Mouse (Mus musculus) testis, postnatal 14 days (tissue): ENCODE measurements around the gene Gse1.

Experiments used
- DNase-seq: peaks from one replicate; pipeline ENCODE4 v3.0.0; 2021; ENCODE audit warnings: low spot score

Gene Gse1

DNA sequence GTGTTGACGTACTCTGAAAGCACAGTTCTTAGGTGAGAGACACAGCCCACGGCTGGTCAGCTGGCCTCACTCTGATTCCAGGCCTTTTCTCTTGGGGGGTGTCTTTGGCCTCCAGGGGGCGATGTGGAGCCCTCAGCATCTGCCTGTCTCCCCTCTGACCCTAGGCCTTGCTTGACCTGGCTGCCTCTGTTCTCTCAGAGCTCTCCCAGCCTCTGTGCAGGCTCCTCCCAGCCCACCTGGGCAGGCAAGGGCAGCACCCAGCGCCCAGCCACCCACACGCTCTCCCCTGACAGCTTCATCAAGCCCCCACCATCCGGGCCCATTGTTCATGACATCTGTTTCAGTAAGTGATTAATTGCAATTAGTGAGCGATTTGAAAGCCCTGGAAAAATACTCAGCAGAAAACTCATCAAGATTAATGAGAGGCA is 176.4 kb downstream of the Gse1 start:
- peak; percentile 33 for DNase-seq

DNA sequence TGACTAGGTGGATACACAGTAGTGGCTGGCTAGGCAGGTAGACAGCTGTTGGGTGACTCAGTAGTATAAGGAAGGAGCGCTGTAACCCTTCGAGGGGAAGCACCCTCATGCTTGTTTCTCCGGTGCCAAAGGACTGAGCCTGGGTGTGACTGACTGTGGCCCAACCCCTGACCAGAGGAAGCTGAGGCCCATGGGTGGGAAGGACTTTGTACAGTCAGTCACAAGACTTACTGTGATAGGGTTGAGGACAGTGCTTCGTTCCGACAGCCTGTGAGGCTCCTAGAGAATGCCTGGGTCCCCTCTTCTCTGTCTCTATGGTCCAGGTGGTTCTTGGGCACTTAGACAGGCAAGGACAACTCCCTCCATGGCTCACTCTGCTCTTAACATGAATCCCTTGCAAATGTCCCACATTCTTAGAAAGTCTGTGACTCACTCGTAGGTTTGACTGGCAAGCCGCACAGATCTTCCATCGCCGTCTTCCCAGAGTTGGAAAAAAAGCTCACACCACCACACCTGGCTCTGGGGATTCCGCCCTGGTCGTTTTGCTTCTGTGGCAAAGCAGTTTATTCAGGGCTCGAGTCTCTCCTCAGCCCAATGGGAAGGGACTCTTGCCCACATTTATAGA is 177.9 kb downstream of the Gse1 start:
- DNase-seq: no peak

DNA sequence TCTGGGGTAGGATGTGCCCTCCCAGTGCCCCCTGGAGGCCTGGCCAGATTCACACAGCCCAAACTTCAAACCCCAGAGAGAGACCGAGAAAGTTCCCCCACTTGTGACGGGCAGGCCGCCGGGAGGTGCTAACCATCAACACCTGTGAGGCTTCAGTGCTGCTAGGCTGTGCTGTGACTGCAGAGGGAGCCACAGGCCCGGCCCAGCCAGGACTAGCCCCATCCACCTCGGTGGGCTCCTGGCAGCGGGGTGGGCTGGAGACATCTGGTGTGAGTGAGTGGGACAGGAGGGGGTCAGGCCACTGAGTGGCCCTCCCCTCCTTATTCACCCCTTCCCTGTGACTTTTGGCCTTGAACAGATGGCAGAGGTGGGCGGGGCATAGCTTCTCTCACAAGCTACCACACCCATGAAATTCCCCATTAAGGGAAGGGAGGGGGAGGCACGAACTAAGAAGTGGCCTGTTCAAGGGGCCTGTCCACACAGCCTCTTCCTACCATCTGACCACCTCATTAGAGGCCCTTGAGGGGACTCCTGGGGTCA is 179.5 kb downstream of the Gse1 start:
- DNase-seq: no peak

DNA sequence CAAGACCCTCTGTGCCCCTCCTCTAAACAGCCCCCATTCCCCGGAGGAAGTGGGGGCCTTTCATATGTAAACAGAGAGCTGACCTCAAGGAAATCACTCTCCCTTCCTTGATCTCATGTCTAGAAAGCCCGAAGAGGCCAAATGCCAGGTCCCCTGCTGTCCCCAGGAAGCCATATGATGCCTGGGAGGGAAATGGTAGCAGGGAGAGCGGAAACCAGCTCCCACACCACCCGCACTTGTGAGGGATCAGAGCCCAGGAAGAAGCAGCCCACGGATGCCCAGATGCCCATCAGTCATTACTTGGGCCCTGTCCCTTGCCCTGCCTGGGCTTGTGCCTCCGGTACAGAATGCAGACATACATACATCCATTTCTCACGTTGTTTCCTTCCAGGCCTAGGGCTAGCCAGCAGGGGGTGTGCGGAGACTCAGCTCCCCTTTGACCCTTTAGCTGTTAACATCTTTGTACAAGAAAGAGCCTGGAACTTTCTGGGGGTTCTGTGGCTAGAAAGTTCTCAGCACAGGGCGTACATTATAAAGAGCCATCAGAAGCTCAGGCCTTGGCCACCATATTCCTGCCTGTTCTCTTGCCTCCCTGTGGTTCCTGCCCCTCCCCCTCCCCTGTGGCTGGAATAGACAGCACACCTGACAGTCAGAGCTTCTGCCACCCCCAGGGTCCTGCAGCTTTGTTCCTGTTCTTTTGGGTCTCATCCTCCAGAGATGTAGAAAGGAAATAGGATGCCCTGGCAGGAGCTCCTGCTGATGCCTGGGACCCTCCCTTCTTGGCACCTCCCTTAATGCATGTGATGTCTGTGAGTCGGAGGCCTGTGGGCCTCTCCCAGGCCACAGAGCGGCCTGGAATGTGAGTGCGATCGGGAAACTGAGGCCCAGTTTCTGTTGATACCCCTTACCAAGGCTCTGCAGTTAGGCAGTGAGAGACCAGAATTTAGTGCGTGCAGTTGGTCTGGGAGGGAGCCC is 180.3 kb downstream of the Gse1 start:
- DNase-seq: no peak

DNA sequence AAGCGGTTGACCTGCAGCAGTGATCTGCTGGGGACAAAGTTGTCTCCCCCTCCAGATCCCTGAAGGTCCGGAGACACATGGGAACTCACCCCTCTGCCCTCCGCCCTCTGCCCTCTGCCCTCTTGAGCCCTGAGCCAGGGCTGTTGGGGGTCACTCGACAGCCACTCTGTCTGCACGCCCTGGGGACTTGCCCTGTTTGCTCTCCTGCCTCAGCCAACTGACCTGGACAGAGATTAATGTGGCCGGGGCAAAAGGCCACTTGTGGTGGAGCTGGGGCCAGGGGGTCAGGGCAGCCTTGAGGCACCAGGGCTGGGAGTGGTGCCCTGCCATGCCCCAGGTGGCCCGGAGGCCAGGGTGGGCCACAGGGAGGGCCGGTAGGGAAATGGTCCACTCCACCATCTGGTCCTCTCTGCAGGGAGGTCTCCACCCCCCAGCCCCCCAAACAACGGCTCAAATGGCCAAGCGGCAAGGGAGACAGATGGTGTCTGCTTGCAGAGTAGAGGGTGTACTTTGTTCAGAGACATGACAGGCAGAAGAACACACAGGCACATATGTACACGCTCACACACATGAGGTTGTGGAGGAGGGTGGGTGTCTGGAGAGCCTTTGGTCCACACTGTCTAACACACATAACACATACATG is 181.2 kb downstream of the Gse1 start:
- DNase-seq: no peak

DNA sequence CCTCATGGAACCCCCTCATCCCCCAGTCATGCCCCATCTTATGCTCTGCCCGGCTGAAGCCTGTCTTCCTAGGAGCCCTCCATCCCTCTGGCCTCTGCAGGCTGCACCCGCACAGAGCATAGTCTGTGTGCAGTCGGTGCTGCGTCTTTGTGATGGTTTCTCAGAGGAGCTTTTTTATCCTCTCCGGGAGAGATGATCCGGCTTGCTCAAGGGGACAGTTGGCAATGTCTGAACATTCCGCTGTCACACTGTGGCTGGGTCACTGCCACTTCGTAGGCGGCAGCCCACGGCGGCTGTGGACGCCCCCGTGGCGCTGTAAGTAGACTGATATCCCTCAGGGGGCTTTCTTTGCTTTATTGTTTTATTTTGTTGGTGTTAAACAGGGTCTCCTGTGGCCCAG is 182.8 kb downstream of the Gse1 start:
- no peak for DNase-seq

DNA sequence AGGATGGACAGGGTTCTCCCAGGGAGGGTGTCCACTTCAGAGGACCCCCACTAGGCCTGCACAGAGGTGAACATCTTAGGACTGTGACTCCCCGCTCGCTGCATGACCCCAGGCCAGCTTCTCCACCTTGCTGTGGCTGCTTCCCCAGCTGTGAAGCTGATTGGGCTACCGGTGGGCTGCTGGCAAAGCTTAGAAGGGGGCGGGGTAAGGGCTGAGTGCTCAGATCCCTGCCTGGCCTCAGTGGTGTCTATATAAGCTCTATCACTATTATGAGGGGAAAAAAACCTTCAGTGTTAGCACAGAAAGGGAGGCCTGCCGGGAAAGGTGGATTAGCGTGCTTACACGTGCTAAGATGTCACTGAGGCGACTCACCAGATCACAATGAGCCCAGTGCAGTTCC is 183.6 kb downstream of the Gse1 start:
- DNase-seq: no peak

DNA sequence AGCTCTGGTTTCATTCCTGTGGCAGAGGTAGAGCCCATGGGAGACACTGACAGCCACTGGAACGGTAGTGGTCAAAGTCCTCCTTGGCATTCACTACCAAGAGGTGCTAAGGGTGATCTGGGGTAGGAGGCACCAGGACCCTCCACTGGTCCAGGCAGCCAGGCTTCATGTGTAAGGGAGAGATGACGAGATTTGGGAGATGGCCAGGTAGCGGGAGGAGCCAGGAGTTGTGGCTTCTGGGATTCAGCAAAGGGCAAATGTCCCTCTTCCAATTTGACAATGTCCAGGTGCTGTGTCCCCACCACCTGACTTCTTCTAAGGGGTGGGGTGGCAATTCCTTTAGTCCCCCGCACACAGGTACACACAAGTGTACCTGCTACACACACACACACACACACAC is 184.1 kb downstream of the Gse1 start:
- no peak for DNase-seq

DNA sequence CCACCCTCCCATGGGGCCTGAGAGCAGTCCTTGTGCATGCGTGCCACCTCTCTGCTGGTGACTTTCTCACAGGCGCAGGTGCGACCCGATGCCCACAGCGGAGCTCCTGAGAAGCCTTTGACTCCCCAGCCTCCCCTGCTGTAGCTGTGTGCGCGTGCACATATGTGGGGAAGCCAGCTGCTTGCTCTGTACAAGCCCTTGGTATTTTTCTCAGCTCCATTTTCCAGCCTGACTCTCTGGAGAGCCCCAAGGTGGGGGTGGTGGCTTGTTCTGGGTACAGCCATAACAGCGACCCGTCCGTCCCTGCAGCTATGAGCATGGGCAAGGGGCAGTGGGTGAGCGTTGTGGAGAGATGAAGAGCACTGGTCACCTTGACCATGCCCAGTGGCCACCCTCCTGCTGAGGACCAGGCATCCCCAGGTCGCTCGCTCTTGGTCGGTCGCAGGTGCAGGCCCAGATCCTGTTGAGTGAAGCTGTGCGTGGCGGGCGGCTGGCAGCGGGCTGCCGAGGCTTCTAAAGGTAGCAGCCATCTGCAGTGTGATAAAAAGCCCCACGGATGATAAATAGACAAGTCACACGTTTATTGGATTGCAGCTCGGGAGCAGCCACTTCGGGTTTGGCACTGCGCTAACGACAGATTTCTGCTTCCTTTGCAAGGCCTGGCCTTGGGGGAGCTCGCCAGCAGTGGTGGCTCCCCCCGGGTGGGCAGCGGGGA is 184.8 kb downstream of the Gse1 start:
- DNase-seq: no peak

DNA sequence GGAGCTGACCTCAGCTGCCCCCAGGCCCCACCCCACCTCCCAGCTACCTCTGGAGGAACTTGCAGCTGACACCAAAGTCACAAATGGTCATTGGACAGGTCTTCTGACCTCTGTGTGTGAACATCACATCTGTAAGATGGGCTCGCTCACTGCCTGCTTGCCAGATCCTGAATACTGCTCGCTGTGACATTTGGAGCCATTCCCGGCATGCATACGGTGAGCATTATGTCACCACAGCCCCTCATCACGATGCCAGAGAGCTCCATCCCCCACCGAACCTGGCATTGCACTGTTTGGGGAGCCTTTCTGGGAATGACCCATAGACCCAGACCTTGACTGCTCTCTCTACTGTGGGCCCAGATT is 185.4 kb downstream of the Gse1 start:
- DNase-seq: no peak

DNA sequence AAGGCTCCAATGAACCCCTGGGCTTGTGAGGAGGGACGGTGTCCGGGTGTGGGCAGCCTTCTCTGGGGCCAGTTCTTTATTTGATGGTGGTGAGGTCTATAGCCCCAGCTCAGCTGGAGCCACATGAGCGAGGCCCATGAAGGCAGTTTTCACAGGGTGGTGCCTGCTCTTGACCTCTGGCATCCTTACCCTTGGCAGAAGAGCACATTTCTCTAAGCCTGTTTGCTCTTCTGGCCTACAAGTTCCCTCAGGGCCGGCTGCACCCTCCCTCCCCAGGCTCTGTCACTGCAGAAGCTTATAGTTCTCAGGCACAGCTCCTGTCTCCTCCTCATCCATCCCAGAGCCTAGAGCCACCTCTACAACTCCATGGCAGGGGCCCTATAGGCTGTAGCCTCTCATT is 186.0 kb downstream of the Gse1 start:
- DNase-seq: no peak

DNA sequence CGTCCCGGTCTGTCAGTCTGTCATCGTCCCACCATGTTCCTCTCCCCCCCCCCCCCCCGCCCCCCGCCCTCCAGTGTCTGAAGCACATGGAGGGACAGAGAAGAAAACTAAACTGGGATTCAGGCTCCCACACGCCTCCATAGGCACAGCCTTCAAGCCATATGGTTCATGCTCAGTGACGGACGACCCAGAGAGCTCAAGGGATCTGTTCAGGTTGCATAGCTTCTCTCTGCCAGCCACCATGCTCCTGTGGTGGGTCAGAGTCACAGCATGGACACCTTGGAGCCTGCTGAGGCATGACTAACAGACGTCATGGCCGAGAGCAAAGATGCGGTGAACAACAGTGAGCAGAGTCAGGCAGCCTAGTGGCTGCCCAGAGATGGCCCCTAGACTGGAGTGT is 187.2 kb downstream of the Gse1 start:
- DNase-seq: no peak

DNA sequence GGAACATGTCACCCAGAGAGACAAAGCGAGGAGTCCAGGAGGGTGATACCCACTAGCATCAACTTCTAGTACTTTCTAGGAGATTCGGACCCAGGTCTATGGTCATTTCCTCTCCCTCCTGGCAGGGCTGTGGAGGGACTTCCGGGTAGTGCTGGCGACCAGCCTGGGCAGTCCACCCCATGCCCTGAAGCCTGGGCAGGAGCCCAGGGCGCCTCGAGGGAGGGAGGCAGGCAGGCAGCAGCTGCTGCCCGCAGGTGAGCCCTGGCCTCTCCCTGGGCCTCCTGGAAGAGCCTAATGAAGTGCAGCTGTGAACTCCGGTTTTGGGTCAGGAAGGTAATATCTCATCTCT is 187.9 kb downstream of the Gse1 start:
- no peak for DNase-seq

DNA sequence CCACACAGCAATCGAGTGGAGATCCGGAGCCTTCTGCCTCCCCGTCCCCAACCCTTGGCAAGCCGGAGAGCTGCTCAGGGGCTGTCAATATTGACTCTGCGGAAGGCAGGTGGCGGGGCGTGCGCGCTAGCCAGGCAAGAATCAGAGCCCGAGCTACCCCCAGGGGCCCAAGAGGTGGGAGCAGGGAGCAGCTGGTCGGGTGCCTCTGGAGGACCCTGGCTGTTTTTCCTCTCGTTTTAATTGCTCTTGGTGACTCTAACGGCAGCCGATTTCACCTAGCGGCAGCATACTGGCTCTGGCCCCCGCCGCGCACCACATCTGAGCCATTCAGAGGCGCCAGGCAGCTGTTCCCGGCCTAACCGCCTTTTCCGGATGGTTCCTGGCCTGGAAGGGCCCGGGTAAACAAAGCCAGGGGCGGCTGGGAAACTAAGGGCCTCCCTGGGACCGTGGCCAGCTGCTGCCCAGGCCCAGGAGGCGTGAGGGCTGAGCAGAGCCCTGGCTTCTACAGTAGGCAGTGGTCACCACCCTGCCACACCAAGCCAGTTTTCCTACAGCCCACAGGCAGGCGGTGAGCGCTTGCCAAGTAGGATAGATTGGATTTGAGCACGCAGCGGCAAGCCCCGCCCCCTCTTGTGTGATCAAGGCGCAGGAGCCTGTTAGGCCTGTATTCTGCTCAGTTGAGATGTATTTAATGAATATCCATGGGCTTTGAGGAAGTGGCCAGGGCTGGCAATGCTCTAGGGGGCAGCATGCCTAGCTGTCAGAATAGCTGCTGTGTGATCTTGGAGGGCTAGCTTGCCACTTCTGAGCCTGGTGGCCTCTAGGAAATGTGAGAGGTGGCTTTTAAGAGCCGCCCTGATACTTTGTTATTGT is 188.5 kb downstream of the Gse1 start:
- peak; percentile 59 for DNase-seq

DNA sequence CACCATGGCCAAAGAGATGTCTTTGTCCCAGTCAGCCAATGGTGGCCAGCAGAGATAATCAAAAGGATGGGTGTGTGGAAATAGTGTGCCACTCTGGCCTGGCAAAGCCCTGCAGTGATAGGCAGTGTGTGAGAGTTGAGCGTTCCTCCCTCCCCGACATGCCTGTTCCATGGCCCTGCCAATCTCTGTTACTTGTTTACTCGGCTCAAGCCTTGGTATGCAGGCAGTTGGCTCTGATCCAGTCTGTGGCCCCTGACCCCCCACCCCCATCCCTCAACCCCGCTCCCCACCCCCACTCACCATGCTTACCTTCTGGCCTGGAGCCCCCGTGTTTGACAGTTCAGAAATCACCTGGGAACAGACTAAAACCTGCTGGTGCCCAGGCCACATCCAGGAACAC is 189.9 kb downstream of the Gse1 start:
- no peak for DNase-seq

DNA sequence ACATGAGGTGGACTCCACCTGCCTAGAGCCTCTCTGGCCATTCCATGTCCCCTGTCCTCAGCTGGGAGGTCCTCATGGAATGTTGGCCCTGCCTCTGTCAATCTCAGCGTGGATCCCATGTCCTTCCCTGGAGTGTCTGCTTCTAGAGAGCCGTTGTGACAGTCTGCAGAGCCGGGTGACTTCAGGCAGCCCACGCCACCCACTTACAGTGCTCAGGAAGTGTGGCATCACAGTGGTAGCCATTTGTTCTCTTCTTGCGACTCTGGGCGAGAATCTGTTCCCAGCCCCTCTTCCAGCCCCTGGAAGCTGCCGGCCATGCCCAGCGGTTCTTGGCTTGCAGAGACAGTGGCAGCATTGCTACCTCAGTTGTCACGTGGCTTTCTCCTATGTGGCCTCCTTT is 191.4 kb downstream of the Gse1 start:
- no peak for DNase-seq

DNA sequence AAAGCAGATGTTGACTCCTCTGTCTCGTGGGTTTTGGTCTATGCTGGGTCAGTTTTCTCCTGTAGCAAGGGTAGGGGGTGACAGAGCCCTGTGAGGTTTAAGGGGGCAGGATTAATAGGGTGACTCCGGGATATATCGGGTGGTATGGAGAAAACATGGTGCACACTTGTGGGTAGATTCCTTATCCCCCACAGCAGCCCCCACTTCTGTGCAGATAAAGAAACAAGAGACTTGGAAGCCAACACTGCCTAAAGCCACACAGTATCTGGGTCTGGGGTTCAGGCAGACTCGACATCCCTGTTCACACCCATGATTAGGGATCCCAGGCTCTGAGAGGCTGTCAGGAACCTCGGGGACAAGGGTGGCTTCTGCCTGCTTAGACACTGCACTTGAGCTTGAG is 192.0 kb downstream of the Gse1 start:
- DNase-seq: no peak

DNA sequence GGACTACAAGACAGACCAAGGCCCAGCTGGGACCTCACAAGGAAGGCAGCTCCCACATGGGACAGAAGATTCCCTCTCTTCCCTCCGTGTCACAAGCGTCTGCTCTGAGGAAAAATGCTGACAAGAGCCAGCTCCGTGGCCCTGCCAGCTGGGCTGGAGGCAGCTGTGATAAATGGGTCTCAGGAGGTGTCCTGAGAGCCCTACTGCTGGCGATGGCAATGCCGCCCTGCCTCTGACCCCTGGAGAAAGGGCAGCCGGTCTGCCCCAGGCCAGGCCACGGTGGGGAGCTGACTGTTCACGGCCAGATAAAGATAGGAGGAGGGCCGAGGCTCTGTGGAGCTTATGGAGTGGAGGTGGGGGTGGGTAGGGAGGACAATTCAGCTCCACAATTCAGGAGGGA is 193.4 kb downstream of the Gse1 start:
- DNase-seq: no peak

DNA sequence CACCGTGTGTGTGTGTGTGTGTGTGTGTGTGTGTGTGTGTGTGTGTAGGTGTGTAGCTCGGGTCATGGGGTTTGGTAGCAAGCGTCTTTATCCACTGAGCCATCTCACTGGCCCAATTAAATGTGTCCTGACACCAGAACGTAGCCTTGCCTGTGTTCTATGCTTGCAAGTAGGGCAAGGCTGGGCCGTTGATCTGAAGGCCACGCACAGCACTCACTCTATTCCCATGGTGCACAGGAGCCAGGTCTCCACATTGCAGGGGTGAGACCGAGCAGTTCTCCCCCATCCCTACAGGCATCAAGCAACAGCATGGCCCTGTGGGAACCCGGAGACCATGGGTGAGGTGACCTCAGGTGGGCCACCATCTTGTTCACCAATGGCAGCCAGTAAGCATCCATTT is 194.0 kb downstream of the Gse1 start:
- DNase-seq: no peak

DNA sequence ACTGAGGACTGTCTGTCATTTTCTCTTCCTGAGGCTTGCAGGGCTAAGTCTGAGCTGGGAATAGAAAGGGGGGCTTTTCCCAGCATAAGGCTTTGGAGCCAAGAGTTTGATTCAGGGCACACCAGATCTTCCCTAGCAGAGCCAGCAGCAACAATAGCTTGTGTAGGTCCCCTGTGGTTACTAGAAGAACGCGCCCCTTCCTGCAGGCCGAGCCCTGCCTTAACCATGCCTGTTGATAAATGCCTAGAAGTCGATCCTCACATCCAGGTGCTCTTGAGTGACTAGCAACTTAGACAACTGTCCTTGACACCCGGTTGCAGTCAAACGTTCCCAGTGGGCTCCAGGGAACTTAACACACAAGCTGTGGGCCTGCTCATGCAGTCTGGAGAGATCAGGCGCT is 195.3 kb downstream of the Gse1 start:
- no peak for DNase-seq

DNA sequence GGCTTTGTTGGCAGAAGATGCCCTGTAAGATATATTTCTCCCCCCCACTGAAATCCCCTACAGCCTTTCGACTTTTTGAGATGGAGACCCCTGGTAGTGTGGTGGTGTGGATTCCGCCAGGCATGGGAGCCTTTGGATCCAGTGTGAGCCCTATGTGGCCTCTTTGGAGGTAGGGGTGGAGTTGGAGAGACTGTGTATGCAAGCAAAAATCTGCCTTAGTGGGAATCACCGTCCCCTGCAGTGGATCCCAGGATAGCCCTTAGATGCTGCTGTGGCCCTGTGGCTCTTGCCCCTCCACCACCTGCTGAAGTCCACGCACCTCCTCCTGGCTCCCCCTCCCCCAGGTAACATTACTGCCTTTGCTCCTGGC is 196.6 kb downstream of the Gse1 start:
- no peak for DNase-seq
